Comparison of ENCODE assay signal across 28 mouse cellular contexts in the genomic region with DNA sequence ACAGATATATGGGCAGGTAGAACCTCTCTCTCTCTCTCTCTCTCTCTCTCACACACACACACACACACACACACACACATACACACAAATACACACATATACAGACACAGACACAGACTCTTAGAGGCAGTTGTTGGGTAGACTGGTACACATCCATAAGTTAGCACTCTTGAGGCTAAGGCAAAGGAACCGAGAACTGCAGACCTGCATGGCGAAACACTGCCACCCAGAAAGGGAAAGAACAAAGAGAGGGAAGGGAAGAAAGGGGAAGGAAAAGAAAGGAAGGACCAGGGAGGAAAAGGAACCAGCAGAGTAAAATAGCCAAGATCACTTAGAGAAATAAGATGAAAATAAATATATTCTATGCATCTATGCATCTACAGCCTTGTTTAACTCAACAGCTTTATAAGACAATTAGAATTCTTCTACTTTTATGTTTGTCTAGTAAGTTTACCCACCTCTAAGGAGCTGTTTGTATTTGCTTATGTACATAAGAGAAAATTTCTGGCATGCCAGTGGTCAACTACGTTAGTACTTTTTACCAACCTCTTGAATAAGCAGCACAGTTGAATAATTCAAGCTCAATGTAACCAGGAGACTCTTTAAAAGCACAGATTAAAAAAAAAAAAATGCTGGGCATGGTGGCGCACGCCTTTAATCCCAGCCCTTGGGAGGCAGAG. TPM values are rescaled to one million over a fixed set of nuclear protein-coding genes. Genes with fewer than 3 reads are reported as not detected.
DNase-seq lines count a peak whose midpoint lies in the region; ATAC-seq and TF ChIP-seq lines count a peak whose summit lies in the region.
"Had no signal": no experiment of that assay in that cellular context is flagged by ENCODE, and none has a peak within 500 bp of the region (broad histone marks: within the 10 kb centered on the region; RNA-seq: fewer than 3 reads in every experiment).

No protein-coding gene starts in this region.

- no peak for ATAC-seq in lung, embryonic 15.5 days (ENCODE audit: borderline replicate concordance, extremely low read depth, low FRiP score, low TSS enrichment)
- ATAC-seq: activated CD4-positive, CD25-positive, alpha-beta regulatory T cell, adult 4 months; forebrain, embryonic 14.5 days; forebrain, postnatal 0 days had no signal

- no peak overlapping the region for H3K9ac ChIP-seq in lung, embryonic 15.5 days
- H3K9ac ChIP-seq in ES-Bruce4 (ENCODE audit: low read depth, poor library complexity, severe bottlenecking) = no peak overlapping the region
- H3K9ac ChIP-seq: embryonic facial prominence, embryonic 12.5 days; embryonic facial prominence, embryonic 15.5 days; forebrain, postnatal 0 days; hindbrain, embryonic 12.5 days; hindbrain, embryonic 15.5 days had no signal

- no peak for TF ChIP-seq CTCF in lung, adult 2 months (IDR thresholded peaks at IDR 0.05; ENCODE audit: insufficient read depth, low read length)
- no peak for TF ChIP-seq CTCF in ES-Bruce4 (IDR thresholded peaks at IDR 0.05; ENCODE audit: low read depth, low read length)
- TF ChIP-seq CTCF in cerebellum, adult 2 months (IDR thresholded peaks at IDR 0.05; ENCODE audit: borderline replicate concordance, insufficient read depth, low read depth, low read length) = no peak

- no peak overlapping the region for H3K4me2 ChIP-seq in lung, embryonic 15.5 days
- H3K4me2 ChIP-seq: embryonic facial prominence, embryonic 12.5 days; embryonic facial prominence, embryonic 15.5 days; heart, embryonic 13.5 days; hindbrain, embryonic 12.5 days; hindbrain, embryonic 15.5 days had no signal

- H3K4me1 ChIP-seq in lung, embryonic 15.5 days = peaks cover 28% of the 10 kb centered on the region
- peaks cover 13% of the 10 kb centered on the region for H3K4me1 ChIP-seq in lung, adult 2 months (ENCODE audit: control insufficient read depth, insufficient read depth, low read length)
- no peaks in the 10 kb centered on the region for H3K4me1 ChIP-seq in ES-Bruce4 (ENCODE audit: control insufficient read depth, insufficient read depth, low read length)
- peaks cover 6% of the 10 kb centered on the region; the same call in 1 of the 2 replicates for H3K4me1 ChIP-seq in cerebellum, adult 2 months (ENCODE audit: control insufficient read depth, insufficient read depth, low read length)

- 83% methylated on average over 5 of the region's 5 CpGs for WGBS in lung, embryonic 15.5 days
- 68% methylated on average over 5 of the region's 5 CpGs for WGBS in lung, adult 2 months
- WGBS in cerebellum, adult 2 months = 92% methylated on average over 5 of the region's 5 CpGs

- no peak for DNase-seq in lung, postnatal 10 days
- DNase-seq in lung, postnatal 25 days (ENCODE audit: low spot score) = peak; percentile 55
- no peak for DNase-seq in lung, adult 2 months
- DNase-seq in lung, postnatal 36 days = peak; percentile 50
- no peak for DNase-seq in layer of hippocampus, postnatal 36 days
- no peak for DNase-seq in cerebellum, adult 2 months
- DNase-seq: adrenal gland, adult 8-10 months; adrenal gland, postnatal 25 days; B cell, adult 2 months; cerebellum, adult 18-20 months; cerebellum, adult 9-11 months; cerebellum, postnatal 25 days; forebrain, postnatal 0 days; gastrocnemius, adult 2 months; gastrocnemius, postnatal 14 days; heart, adult 2 months; heart, postnatal 14 days had no signal

- H3K27ac ChIP-seq in lung, embryonic 15.5 days = 0 out of 2 replicates have a peak overlapping the region, but pooled peaks have one; percentile 24
- peak overlapping the region; percentile 63 for H3K27ac ChIP-seq in ES-Bruce4 (ENCODE audit: insufficient read depth, low read length)
- no peak overlapping the region for H3K27ac ChIP-seq in cerebellum, adult 2 months (ENCODE audit: insufficient read depth, low read length)
- H3K27ac ChIP-seq: embryonic facial prominence, embryonic 12.5 days; embryonic facial prominence, embryonic 15.5 days; heart, adult 2 months; heart, embryonic 10.5 days; heart, embryonic 13.5 days; hindbrain, embryonic 12.5 days; hindbrain, embryonic 15.5 days had no signal

- H3K36me3 ChIP-seq in lung, embryonic 15.5 days = no peaks in the 10 kb centered on the region
- H3K36me3 ChIP-seq in ES-Bruce4 (ENCODE audit: control insufficient read depth, insufficient read depth, low read length, poor library complexity, severe bottlenecking) = peaks cover 11% of the 10 kb centered on the region; the same call in 1 of the 2 replicates
- H3K36me3 ChIP-seq: embryonic facial prominence, embryonic 12.5 days; embryonic facial prominence, embryonic 15.5 days; hindbrain, embryonic 12.5 days; hindbrain, embryonic 15.5 days had no signal

- TF ChIP-seq POLR2A in lung, adult 2 months (IDR thresholded peaks at IDR 0.05; ENCODE audit: borderline replicate concordance, extremely low read depth, low read depth, low read length) = no peak
- TF ChIP-seq POLR2A in ES-Bruce4 (IDR thresholded peaks at IDR 0.05; ENCODE audit: insufficient read depth, low read length) = no peak
- TF ChIP-seq POLR2A in cerebellum, adult 2 months (IDR thresholded peaks at IDR 0.05; ENCODE audit: borderline replicate concordance, insufficient read depth, low read length) = no peak

- H3K4me3 ChIP-seq in lung, embryonic 15.5 days = no peak overlapping the region
- no peak overlapping the region for H3K4me3 ChIP-seq in lung, adult 2 months (replicated peaks; ENCODE audit: extremely low read depth, low read depth, low read length)
- peak overlapping the region; percentile 23; the same call in 1 of the 2 replicates for H3K4me3 ChIP-seq in ES-Bruce4 (ENCODE audit: low read depth, low read length)
- no peak overlapping the region for H3K4me3 ChIP-seq in cerebellum, adult 2 months (replicated peaks; ENCODE audit: insufficient read depth, low read depth, low read length)
- H3K4me3 ChIP-seq: embryonic facial prominence, embryonic 12.5 days; embryonic facial prominence, embryonic 15.5 days; gastrocnemius, adult 2 months; heart, adult 2 months; heart, embryonic 10.5 days; heart, embryonic 13.5 days; hindbrain, embryonic 12.5 days; hindbrain, embryonic 15.5 days had no signal

- H3K9me3 ChIP-seq in lung, embryonic 15.5 days = no peaks in the 10 kb centered on the region
- H3K9me3 ChIP-seq in ES-Bruce4 (replicated peaks; ENCODE audit: control insufficient read depth, insufficient read depth, low read length, poor library complexity, severe bottlenecking) = no peaks in the 10 kb centered on the region
- H3K9me3 ChIP-seq: embryonic facial prominence, embryonic 12.5 days; embryonic facial prominence, embryonic 15.5 days; heart, embryonic 10.5 days; heart, embryonic 13.5 days; hindbrain, embryonic 12.5 days; hindbrain, embryonic 15.5 days had no signal

- H3K27me3 ChIP-seq in lung, embryonic 15.5 days = no peaks in the 10 kb centered on the region
- no peaks in the 10 kb centered on the region for H3K27me3 ChIP-seq in ES-Bruce4 (ENCODE audit: control insufficient read depth, insufficient read depth, low read length, poor library complexity, severe bottlenecking)
- no peaks in the 10 kb centered on the region for H3K27me3 ChIP-seq in cerebellum, adult 2 months (ENCODE audit: control insufficient read depth, insufficient read depth, low read length)
- H3K27me3 ChIP-seq: CH12.LX; embryonic facial prominence, embryonic 12.5 days; embryonic facial prominence, embryonic 15.5 days; heart, embryonic 13.5 days; hindbrain, embryonic 12.5 days; hindbrain, embryonic 15.5 days had no signal

- TF ChIP-seq EP300 in ES-Bruce4 (IDR thresholded peaks at IDR 0.05; ENCODE audit: insufficient read depth, low read depth, low read length) = no peak

RNA-seq across cellular contexts. Expression of gene Slc25a36, which starts 4.3 kb away (rescaled TPM):
- 74.0 and 77.7 TPM in 2 replicates for polyA plus RNA-seq in lung, embryonic 15.5 days (2015; fragmentation: Nextera tagmentation; extraction: Ambion mirVana)
- polyA plus RNA-seq in lung, adult 2 months (2012; rRNA removed) = 17.0 and 31.9 TPM in 2 replicates
- 401 and 402 TPM in 2 replicates for polyA plus RNA-seq in ES-Bruce4 (2011; ENCODE audit: insufficient read depth, insufficient read length, low read depth, missing spikeins)
- 10 to 100 TPM; 69.6 to 76.5 TPM for total RNA-seq in layer of hippocampus, postnatal 36 days (2021)
- polyA plus RNA-seq in cerebellum, adult 2 months (2012; rRNA removed) = 53.2 and 54.3 TPM in 2 replicates

Comparison
In these comparisons a context has a peak if more than half of its experiments do, and no peak if none do; other contexts are left out.
1. DNase-seq: peak in lung, postnatal 25 days (single experiment) and lung, postnatal 36 days (single experiment); none in lung, postnatal 10 days (single experiment), lung, adult 2 months (single experiment), layer of hippocampus, postnatal 36 days (0 of 2) and cerebellum, adult 2 months (0 of 2).